Mouse (Mus musculus): ENCODE measurements around the gene Mier3.
A peak's percentile ranks its signal among the peaks of the same experiment; 100 is the strongest.
"Not testable (repeated sequence)": the region's sequence is repeated elsewhere in the genome, so short reads cannot be mapped to it uniquely, and the experiment has no call there.

The Mier3 gene

GRCm38 (mm10) chr13:111703396-111703795 lies 22.6 kb downstream of the Mier3 start:
- no peak for DNase-seq (ENCODE audit: low spot score in 2 of 2)

DNA sequence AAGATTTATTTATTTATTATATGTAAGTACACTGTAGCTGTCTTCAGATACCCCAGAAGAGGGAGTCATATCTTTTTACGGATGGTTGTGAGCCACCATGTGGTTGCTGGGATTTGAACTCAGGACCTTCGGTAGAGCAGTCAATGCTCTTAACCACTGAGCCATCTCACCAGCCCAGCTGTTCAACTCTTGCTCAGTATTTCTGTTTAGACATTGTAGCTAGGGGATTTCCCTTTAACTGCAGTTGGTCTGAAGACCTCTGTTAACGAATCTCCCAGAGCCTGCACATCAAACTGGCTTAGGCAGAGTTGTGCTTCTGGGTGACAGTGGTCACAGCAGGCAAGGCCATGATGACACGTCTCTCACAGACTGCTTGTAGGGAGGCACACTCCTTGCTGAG lies 23.2 kb downstream of the Mier3 start:
- not testable (repeated sequence) for DNase-seq (ENCODE audit: low spot score in 2 of 2)

DNA sequence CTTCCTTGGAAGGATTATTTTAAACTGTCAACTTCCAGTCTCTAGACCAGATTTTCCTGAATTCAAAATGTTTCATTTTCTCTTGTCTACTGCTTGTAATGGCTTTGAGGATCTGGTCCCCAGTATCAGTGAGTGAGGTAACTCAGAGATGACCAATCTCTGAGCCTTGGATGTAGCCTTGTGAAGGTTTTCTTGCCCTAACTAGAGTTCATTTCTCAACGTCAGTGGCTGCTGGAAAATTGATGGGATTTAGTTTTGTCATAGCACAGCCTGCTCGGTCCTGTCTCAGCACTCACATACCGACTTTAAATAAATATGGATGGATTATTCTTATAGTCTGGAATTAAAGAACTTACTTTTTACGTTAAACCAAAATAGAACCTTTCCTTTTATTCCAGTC lies 29.8 kb downstream of the Mier3 start:
- DNase-seq (ENCODE audit: low spot score in 2 of 2) = no peak

DNA sequence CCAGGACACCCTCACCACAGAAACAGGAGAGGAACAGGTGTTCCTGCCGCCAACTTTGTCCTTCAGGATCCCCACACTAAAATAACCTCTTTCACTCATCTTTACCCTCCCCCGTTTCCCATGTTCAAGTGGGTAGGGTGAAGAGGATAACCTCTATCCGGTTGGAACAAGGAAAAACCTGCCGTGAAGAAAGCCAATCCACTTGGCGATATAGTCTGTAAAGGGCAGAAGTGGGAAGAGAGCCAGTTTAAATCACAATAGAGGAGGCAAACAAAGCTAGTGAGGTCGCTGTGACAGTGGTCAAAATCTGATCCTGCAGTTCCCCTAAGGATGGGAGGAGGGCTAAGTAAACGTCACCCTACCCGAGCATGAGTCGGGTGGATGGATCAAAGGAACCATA lies 38.9 kb downstream of the Mier3 start:
- no peak for DNase-seq (ENCODE audit: low spot score in 2 of 2)

GRCm38 (mm10) chr13:111724811-111725164 lies 44.0 kb downstream of the Mier3 start:
- DNase-seq (ENCODE audit: low spot score in 2 of 2) = no peak

- peak; percentile 96 to 97 for DNase-seq (ENCODE audit: low spot score in 2 of 2)
These were observed 44.6 kb downstream of the Mier3 start for GRCm38 (mm10) chr13:111725165-111726077.

DNA sequence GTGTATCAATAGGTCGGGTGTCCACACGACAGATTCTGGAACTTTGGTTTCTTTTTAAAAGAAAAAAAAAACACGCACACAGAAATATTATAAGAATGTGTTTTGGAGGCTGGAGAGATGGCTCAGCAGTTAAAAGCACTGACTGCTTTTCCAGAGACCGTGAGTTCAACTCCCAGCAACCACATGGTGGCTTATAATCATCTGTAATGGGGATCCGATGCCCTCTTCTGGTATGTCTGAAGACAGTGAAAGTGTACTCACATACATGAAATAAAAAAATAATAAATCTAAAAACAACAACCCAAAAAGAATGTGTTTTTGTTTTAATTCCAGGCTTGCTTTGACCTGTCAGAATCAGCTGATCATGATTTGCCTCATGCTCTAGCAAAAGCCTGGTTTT lies 46.1 kb downstream of the Mier3 start:
- DNase-seq (ENCODE audit: low spot score in 2 of 2) = no peak

DNA sequence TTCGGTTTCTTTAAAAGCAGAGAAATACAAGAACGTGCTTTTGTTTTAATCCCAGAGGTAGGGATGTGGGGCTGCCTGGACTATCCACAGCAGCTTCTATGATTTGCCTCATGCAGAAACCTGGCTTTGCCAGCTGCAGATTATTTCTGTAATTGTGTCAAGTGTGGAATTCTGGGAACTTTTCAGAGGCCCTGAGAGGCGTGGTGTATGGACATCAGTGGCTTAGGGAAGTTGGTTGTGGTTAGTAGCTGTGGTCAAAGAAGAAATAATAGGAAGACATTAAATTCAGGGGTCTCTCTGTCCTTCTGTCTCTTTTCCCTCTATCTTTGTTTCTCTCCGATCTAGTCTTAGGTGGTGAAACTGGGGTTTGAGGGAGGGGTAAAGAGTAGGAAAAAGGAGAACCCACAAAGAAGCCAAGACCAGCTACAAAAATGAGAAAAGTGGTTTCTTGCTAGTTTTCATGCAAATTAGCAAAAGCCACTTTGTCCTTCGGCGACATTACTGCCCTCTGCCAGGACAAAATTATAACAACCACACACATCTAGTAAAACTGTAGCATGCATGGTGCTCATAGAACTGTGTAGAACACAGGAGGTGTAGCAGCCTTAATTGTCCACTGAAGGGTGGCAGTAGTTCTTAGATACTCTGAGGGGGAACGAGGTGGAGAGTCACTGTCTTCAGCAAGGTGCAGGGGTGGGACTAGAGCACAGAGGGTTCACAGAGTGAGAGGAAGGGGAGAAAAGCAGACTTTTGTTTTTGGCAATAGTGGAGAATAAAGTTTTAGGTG lies 60.6 kb downstream of the Mier3 start:
- DNase-seq (ENCODE audit: low spot score in 2 of 2) = no peak

DNA sequence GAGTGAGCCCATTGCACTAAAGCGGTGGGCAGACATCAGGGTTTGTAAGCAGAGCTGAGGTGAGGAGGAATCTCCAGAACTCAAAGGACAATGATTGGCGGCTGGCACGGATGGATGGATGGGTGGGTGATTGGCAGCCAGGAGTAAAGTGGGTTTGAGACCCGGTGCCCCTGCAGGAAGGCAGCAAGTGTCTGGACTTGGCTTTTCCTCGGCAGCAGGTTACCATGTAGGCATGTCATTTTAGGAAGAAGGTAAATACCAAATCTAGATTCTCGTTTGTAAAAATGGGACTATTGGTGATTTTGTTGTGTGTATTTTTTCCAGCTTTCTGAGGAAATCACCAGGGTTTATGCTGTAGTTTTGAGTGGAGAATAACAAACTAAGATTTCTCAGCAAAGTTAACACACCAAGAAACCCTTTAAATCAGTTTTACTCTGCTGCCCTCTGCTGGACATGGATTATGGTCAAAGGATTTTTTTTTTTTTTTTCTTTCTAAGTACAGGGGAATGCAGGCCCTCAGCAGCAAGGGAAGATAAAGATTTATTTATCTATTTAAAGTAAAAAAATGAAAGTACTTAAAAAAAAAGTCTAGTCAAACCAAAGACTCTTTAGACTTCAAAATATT lies 61.3 kb downstream of the Mier3 start:
- no peak for DNase-seq (ENCODE audit: low spot score in 2 of 2)

- DNase-seq (ENCODE audit: low spot score in 2 of 2) = no peak
These were observed 63.6 kb downstream of the Mier3 start for GRCm38 (mm10) chr13:111744233-111745000.

DNA sequence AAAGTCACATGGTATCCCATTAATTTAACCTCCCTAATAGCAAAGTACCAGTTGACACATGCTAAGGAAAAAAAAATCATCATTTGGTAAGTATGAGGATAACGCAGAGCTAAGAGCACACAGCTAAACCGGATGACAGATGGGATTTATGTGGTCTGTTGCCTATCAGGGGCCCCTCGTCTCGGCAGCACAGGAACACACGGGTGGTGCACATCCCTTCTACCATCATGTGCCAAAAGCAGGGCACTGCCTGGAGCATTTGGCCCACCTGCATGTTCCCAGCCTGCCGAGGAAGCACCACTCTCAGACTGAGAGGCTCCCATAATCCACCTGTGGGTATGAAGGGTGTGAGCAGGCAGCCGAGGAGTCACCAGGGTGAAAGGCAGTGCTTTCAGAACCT lies 64.4 kb downstream of the Mier3 start:
- no peak for DNase-seq (ENCODE audit: low spot score in 2 of 2)

GRCm38 (mm10) chr13:111746831-111747230 lies 66.1 kb downstream of the Mier3 start:
- DNase-seq (ENCODE audit: low spot score in 2 of 2) = no peak

- DNase-seq (ENCODE audit: low spot score in 2 of 2) = no peak
These were observed 67.7 kb downstream of the Mier3 start for GRCm38 (mm10) chr13:111748301-111749062.

- DNase-seq (ENCODE audit: low spot score in 2 of 2) = no peak
These were observed 72.5 kb downstream of the Mier3 start for GRCm38 (mm10) chr13:111753321-111753720.

GRCm38 (mm10) chr13:111755377-111755776 lies 74.6 kb downstream of the Mier3 start:
- no peak for DNase-seq (ENCODE audit: low spot score in 2 of 2)

DNA sequence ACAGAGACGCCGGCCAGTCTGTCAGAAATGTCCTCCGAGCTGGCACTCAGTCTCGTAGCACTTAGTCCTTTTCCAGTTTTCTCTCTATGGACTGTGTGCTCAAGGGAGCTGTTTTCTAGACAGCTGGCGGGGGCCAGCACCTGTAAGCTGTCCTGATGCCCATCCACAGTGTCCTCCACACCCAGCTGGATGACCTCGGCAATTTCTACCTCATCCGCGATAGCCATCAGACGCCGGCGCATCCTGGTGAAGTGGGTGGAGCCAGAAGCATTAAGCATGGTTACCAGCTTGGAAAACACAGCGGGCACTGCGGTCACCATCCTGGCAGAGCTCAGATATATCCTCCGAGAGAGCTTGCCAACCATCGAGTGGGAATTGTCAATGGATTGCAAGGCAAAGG lies 75.2 kb downstream of the Mier3 start:
- no peak for DNase-seq (ENCODE audit: low spot score in 2 of 2)

- no peak for DNase-seq (ENCODE audit: low spot score in 2 of 2)
These were observed 76.2 kb downstream of the Mier3 start for GRCm38 (mm10) chr13:111756986-111757385.

GRCm38 (mm10) chr13:111762526-111762925 lies 81.7 kb downstream of the Mier3 start:
- DNase-seq (ENCODE audit: low spot score in 2 of 2) = no peak

Data from urinary bladder, adult 18-20 months (tissue).